Mouse (Mus musculus) myocyte (in vitro differentiated cells): ENCODE measurements around the gene Sptlc2. TPM values are rescaled to one million over a fixed set of nuclear protein-coding genes. Genes with fewer than 3 reads are reported as not detected.

Experiments
- H3K27me3 ChIP-seq: one replicate; pipeline ENCODE4 v1.6.1; 2011; ENCODE audit not compliant: control insufficient read depth, insufficient read depth, insufficient read length
- H3K36me3 ChIP-seq: one replicate; pipeline ENCODE4 v1.6.1; 2011; ENCODE audit not compliant: control insufficient read depth, insufficient read depth
- H3K4me2 ChIP-seq: one replicate; pipeline ENCODE4 v1.6.1; 2011; ENCODE audit warnings: low read depth, control low read depth
- H3K4me3 ChIP-seq: one replicate; pipeline ENCODE4 v1.5.1; 2011; ENCODE audit warnings: mild to moderate bottlenecking, control low read depth, moderate library complexity
- H3K79me2 ChIP-seq: one replicate; pipeline ENCODE4 v1.6.1; 2011; ENCODE audit not compliant: control insufficient read depth, insufficient read depth
- H3ac ChIP-seq: one replicate; pipeline ENCODE4 v1.6.1; 2011; ENCODE audit not compliant: control insufficient read depth, insufficient read length
- CEBPB ChIP-seq: IDR thresholded peaks from 2 replicates; pipeline ENCODE4 v1.6.1; 2011; ENCODE audit warnings: mild to moderate bottlenecking, moderate library complexity; ENCODE audit not compliant: poor library complexity, insufficient read depth, severe bottlenecking
- E2F4 ChIP-seq: IDR thresholded peaks from one replicate; pipeline ENCODE4 v1.6.1; 2011; ENCODE audit warnings: mild to moderate bottlenecking, control low read depth, moderate library complexity; ENCODE audit not compliant: insufficient read depth
- MAX ChIP-seq: IDR thresholded peaks from one replicate; pipeline ENCODE4 v1.6.1; 2011; ENCODE audit warnings: low read depth, mild to moderate bottlenecking, control low read depth
- MYOD1 ChIP-seq, 3 experiments: IDR thresholded peaks; one replicate each; pipeline ENCODE4 v1.6.1; 2011; ENCODE audit warnings: control low read depth in 2 of 3, low read depth in 2 of 3, mild to moderate bottlenecking in 2 of 3, moderate library complexity in 1 of 3; ENCODE audit not compliant: insufficient read length in 2 of 3, control insufficient read depth in 1 of 3
- MYOG ChIP-seq, 3 experiments: IDR thresholded peaks; one replicate each; pipeline ENCODE4 v1.6.1; 2011; ENCODE audit warnings: control low read depth in 2 of 3, low read depth in 2 of 3, mild to moderate bottlenecking in 2 of 3; ENCODE audit not compliant: insufficient read length in 2 of 3, control insufficient read depth in 1 of 3, insufficient read depth in 1 of 3
- POLR2A ChIP-seq: IDR thresholded peaks from one replicate; pipeline ENCODE4 v1.6.1; 2011; ENCODE audit warnings: low read depth, mild to moderate bottlenecking, control low read depth, moderate library complexity; ENCODE audit not compliant: insufficient read length
- POLR2AphosphoS2 ChIP-seq: IDR thresholded peaks from one replicate; pipeline ENCODE4 v1.6.1; 2011; ENCODE audit warnings: low read depth, control low read depth; ENCODE audit not compliant: insufficient read length
- REST ChIP-seq: IDR thresholded peaks from one replicate; pipeline ENCODE4 v1.6.1; 2011; ENCODE audit warnings: mild to moderate bottlenecking, control low read depth, moderate library complexity; ENCODE audit not compliant: insufficient read depth, insufficient read length
- SRF ChIP-seq: IDR thresholded peaks from one replicate; pipeline ENCODE4 v1.6.1; 2011; ENCODE audit warnings: low read depth; ENCODE audit not compliant: control insufficient read depth, insufficient read length
- TCF12 ChIP-seq: IDR thresholded peaks from one replicate; pipeline ENCODE4 v1.6.1; 2011; ENCODE audit warnings: mild to moderate bottlenecking, control low read depth; ENCODE audit not compliant: poor library complexity, insufficient read depth, severe bottlenecking
- TCF3 ChIP-seq: IDR thresholded peaks from one replicate; pipeline ENCODE4 v1.6.1; 2011; ENCODE audit warnings: low read depth, control low read depth; ENCODE audit not compliant: insufficient read length
- USF1 ChIP-seq: IDR thresholded peaks from one replicate; pipeline ENCODE4 v1.6.1; 2011; ENCODE audit warnings: low read depth, mild to moderate bottlenecking, control low read depth, moderate library complexity
- polyA plus RNA-seq: library from polyadenylated mRNA; unstranded; fragments of >200 nt; fragmentation: generic; extraction: Trizol; gene quantifications from one replicate; pipeline ENCODE4 v1.2.1, GENCODE M21; 2012; ENCODE audit warnings: missing spikeins

Sptlc2 gene
- polyA plus RNA-seq, 1 experiment: 43.4 TPM

GRCm38 (mm10) chr12:87397126-87397525 lies 9.0 kb upstream of the Sptlc2 start:
- Histone ChIP-seq H3K27me3 (no peaks in the 10 kb centered on the region), H3K36me3 (no peaks in the 10 kb centered on the region), H3K79me2 (no peaks in the 10 kb centered on the region), H3ac (no peak overlapping the region), H3K4me2 (no peak overlapping the region), H3K4me3 (no peak overlapping the region)
- TF ChIP-seq USF1: no peak
- TF ChIP-seq E2F4: no peak
- TF ChIP-seq TCF3: no peak
- TF ChIP-seq POLR2A: no peak

GRCm38 (mm10) chr12:87394316-87394715 lies 6.2 kb upstream of the Sptlc2 start:
- H3K27me3 ChIP-seq: no peaks in the 10 kb centered on the region
- no peak overlapping the region for H3ac ChIP-seq
- H3K4me3 ChIP-seq: no peak overlapping the region
- TF ChIP-seq E2F4 (no peak), REST (no peak), MAX (no peak), MYOD1 (IDR thresholded peaks at IDR 0.05; ENCODE audit: control insufficient read depth in 1 of 3, insufficient read length in 2 of 3, low read depth in 2 of 3) (no peak), TCF3 (no peak), CEBPB (no peak), USF1 (no peak), POLR2A (no peak), TCF12 (no peak), POLR2AphosphoS2 (no peak), SRF (no peak), MYOG (IDR thresholded peaks at IDR 0.05; ENCODE audit: control insufficient read depth in 1 of 3, insufficient read depth in 1 of 3, insufficient read length in 2 of 3, low read depth in 2 of 3) (no peak)
- H3K79me2 ChIP-seq: no peaks in the 10 kb centered on the region
- no peaks in the 10 kb centered on the region for H3K36me3 ChIP-seq
- no peak overlapping the region for H3K4me2 ChIP-seq

GRCm38 (mm10) chr12:87393447-87394145 lies 5.4 kb upstream of the Sptlc2 start:
- no peak overlapping the region for H3ac ChIP-seq

GRCm38 (mm10) chr12:87391355-87391754 lies 3.2 kb upstream of the Sptlc2 start:
- Histone ChIP-seq H3K4me2 (no peak overlapping the region), H3K36me3 (no peaks in the 10 kb centered on the region), H3ac (no peak overlapping the region)

More at GRCm38 (mm10) chr12:87393447-87394145, 5.4 kb upstream of the Sptlc2 start:
- Histone ChIP-seq H3K79me2 (no peaks in the 10 kb centered on the region), H3K4me2 (no peak overlapping the region), H3K4me3 (no peak overlapping the region), H3K36me3 (no peaks in the 10 kb centered on the region), H3K27me3 (no peaks in the 10 kb centered on the region)
- TF ChIP-seq USF1 (no peak), CEBPB (peak; percentile 82)

GRCm38 (mm10) chr12:87389231-87389630 lies 1.1 kb upstream of the Sptlc2 start:
- no peaks in the 10 kb centered on the region for H3K36me3 ChIP-seq
- H3ac ChIP-seq: no peak overlapping the region
- no peak for TF ChIP-seq CEBPB
- TF ChIP-seq MAX: no peak
- TF ChIP-seq POLR2AphosphoS2: no peak
- no peak for TF ChIP-seq MYOD1 (IDR thresholded peaks at IDR 0.05; ENCODE audit: control insufficient read depth in 1 of 3, insufficient read length in 2 of 3, low read depth in 2 of 3)
- no peak for TF ChIP-seq MYOG (IDR thresholded peaks at IDR 0.05; ENCODE audit: control insufficient read depth in 1 of 3, insufficient read depth in 1 of 3, insufficient read length in 2 of 3, low read depth in 2 of 3)
- no peak for TF ChIP-seq TCF12
- TF ChIP-seq POLR2A: no peak
- no peak for TF ChIP-seq E2F4
- no peak for TF ChIP-seq USF1
- TF ChIP-seq SRF: no peak
- no peak for TF ChIP-seq REST
- TF ChIP-seq TCF3: no peak
- no peaks in the 10 kb centered on the region for H3K27me3 ChIP-seq
- H3K4me3 ChIP-seq: peak overlapping the region; percentile 78
- H3K79me2 ChIP-seq: peaks cover 34% of the 10 kb centered on the region
- no peak overlapping the region for H3K4me2 ChIP-seq

More at GRCm38 (mm10) chr12:87391355-87391754, 3.2 kb upstream of the Sptlc2 start:
- H3K4me3 ChIP-seq: no peak overlapping the region
- peaks cover 13% of the 10 kb centered on the region for H3K79me2 ChIP-seq
- TF ChIP-seq REST (no peak), TCF3 (no peak), E2F4 (no peak), CEBPB (no peak), MYOG (IDR thresholded peaks at IDR 0.05; ENCODE audit: control insufficient read depth in 1 of 3, insufficient read depth in 1 of 3, insufficient read length in 2 of 3, low read depth in 2 of 3) (no peak), MYOD1 (IDR thresholded peaks at IDR 0.05; ENCODE audit: control insufficient read depth in 1 of 3, insufficient read length in 2 of 3, low read depth in 2 of 3) (no peak), POLR2A (no peak), MAX (no peak), USF1 (no peak), SRF (no peak), POLR2AphosphoS2 (no peak), TCF12 (no peak)
- H3K27me3 ChIP-seq: no peaks in the 10 kb centered on the region
